Mouse (Mus musculus): ENCODE measurements around the gene Fmo2.

DNA sequence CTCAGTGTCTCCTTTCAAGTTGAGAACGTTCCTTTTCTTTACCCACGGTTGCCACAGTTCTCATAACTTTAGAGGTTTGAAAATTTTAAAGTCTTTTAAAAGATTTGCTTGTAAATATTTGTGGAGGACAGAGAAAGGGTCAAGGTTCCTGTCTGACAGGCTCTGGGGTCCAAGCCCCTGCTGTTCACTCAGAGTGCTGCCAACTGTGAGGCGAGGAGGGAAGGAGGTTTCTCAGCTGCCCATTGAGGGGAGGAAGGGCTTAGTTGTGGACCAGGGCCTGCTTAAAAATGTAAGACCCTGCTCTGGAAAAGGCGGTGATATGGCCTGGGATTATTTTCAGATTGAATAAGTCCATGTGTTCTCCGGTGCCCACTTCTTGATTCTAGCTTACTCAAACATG, 33.4 kb upstream of the Fmo2 start:
- no peak for TF ChIP-seq CTCF (IDR thresholded peaks at IDR 0.05; ENCODE audit: low read depth)
- TF ChIP-seq EP300 (IDR thresholded peaks at IDR 0.05; ENCODE audit: low read depth), result no peak
